Mouse (Mus musculus) embryonic facial prominence, embryonic 11.5 days (tissue): ENCODE measurements around the gene Jmjd8. TPM values are rescaled to one million over a fixed set of nuclear protein-coding genes. Genes with fewer than 3 reads are reported as not detected.

Source experiments
- ATAC-seq: fragments of 200-750 bp; cut with Nextera tagmentation; replicated peaks from 2 replicates; pipeline ENCODE4 v1.8.0; 2017; ENCODE audit warnings: low read depth; ENCODE audit not compliant: insufficient number of reproducible peaks, low FRiP score, low TSS enrichment
- DNase-seq: peaks from one replicate; pipeline ENCODE4 v3.0.0-alpha.2; 2015; ENCODE audit warnings: low spot score
- H3K27ac ChIP-seq: fragments of 300-500 bp; sonication (generic); replicated peaks from 2 replicates; pipeline ENCODE4 v1.5.1; 2014; ENCODE audit warnings: mild to moderate bottlenecking, low read depth, low read length, control low read depth
- H3K27me3 ChIP-seq: fragments of 300-500 bp; sonication (generic); 2 replicates; pipeline ENCODE4 v1.6.1; 2014; ENCODE audit warnings: mild to moderate bottlenecking, low read length, moderate library complexity, mixed read lengths; ENCODE audit not compliant: control insufficient read depth, insufficient read depth
- H3K36me3 ChIP-seq: fragments of 300-500 bp; sonication (generic); replicated peaks from 2 replicates; pipeline ENCODE4 v1.6.1; 2014; ENCODE audit warnings: low read depth, mild to moderate bottlenecking, low read length, moderate library complexity, mixed read lengths; ENCODE audit not compliant: control insufficient read depth, insufficient read depth
- H3K4me1 ChIP-seq: fragments of 300-500 bp; sonication (generic); 2 replicates; pipeline ENCODE4 v1.6.1; 2014; ENCODE audit warnings: low read length, mixed read lengths; ENCODE audit not compliant: control insufficient read depth, insufficient read depth
- H3K4me2 ChIP-seq: fragments of 300-500 bp; sonication (generic); 2 replicates; pipeline ENCODE4 v1.6.1; 2014; ENCODE audit warnings: low read depth, mild to moderate bottlenecking, control low read depth, low read length, moderate library complexity
- H3K4me3 ChIP-seq: fragments of 300-500 bp; sonication (generic); 2 replicates; pipeline ENCODE4 v1.5.1; 2014; ENCODE audit warnings: low read depth, low read length, control low read depth
- H3K9ac ChIP-seq: fragments of 300-500 bp; sonication (generic); replicated peaks from 2 replicates; pipeline ENCODE4 v1.6.1; 2014; ENCODE audit warnings: mild to moderate bottlenecking, control low read depth, low read length
- H3K9me3 ChIP-seq: fragments of 300-500 bp; sonication (generic); replicated peaks from 2 replicates; pipeline ENCODE4 v1.6.1; 2016; ENCODE audit warnings: mild to moderate bottlenecking, low read length, inconsistent platforms, mixed read lengths; ENCODE audit not compliant: control insufficient read depth
- WGBS: fragments of 180-500 bp; shearing (Covaris S2); extraction: QIAGEN DNeasy Blood & Tissue Kit; methylation state at CpG from one replicate; pipeline ENCODE4 v1.1.7; 2014; 5-methylcytosine and 5-hydroxymethylcytosine counted together
- polyA plus RNA-seq: library from polyadenylated mRNA; unstranded; fragments of >200 nt; fragmentation: Nextera tagmentation; extraction: Ambion mirVana; gene quantifications from 2 replicates; pipeline ENCODE4 v1.2.1, GENCODE M21; 2014

The Jmjd8 gene
- polyA plus RNA-seq, 1 experiment from 2014 or later, result 42.0 TPM

DNA sequence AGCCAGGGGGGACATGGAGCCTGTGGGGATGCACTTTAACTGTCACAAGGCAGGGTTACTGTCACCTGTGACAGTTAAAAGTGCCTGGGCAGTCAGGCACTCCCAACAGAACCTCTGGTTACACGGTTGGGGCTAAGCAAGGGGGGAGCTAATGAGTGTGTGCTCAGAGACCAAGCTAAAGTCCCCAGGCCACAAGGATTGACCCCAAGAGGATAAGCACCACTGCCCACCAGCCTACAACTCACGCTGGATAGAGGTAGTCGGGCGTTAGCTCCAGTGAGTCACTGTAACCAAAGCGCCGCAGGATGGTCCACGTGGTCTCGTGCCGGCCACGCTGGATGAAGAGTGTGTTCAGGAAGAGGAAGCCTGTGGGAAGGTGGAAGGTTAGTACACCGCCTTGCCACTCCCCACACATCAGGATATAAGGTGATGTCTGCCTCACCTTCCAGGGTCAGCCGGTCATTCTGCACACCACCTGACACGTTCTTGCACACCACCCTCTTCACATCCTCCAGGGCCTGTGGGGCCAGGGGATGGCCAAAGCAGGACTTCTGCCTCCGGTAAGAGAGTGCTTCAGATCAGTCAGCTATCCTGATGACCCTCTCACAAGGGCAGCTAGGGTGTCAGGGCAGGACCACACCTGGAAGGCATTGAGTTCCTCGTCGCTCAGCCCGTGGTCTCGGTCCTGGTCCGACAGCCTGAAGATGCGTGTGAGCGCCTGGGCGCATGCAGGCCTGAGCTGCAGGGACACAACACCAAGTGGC is 12.6 kb downstream of the Jmjd8 start, which contains the start of gene Gm20683:
Gene Gm20683 (minus strand): TSS at position 647 of the 764 bp plus-strand sequence.
- Histone ChIP-seq H3K4me1 (peaks cover 10% of the 10 kb centered on the region), H3K9me3 (no peaks in the 10 kb centered on the region), H3K36me3 (peaks cover 14% of the 10 kb centered on the region), H3K27ac (no peak within 1 kb of the TSS), H3K4me2 (no peak within 1 kb of the TSS), H3K9ac (no peak within 1 kb of the TSS), H3K27me3 (no peaks in the 10 kb centered on the region), H3K4me3 (no peak within 1 kb of the TSS)
- 93% methylated on average over 22 of the region's 22 CpGs for WGBS
- DNase-seq (no peak), ATAC-seq (no peak)

- Histone ChIP-seq H3K4me2 (no peak overlapping the region), H3K4me1 (peaks cover 3% of the 10 kb centered on the region), H3K27me3 (no peaks in the 10 kb centered on the region), H3K27ac (no peak overlapping the region), H3K9ac (no peak overlapping the region), H3K36me3 (peaks cover 14% of the 10 kb centered on the region), H3K9me3 (no peaks in the 10 kb centered on the region), H3K4me3 (no peak overlapping the region)
- ATAC-seq, result no peak
- no peak for DNase-seq
- WGBS, result 84% methylated on average over 3 of the region's 3 CpGs
These were observed 13.8 kb downstream of the Jmjd8 start for GRCm38 (mm10) chr17:25842509-25842908.

- H3K27ac ChIP-seq, result no peak overlapping the region
- 93% methylated on average over 4 of the region's 4 CpGs for WGBS
- no peaks in the 10 kb centered on the region for H3K9me3 ChIP-seq
- H3K27me3 ChIP-seq, result no peaks in the 10 kb centered on the region
- no peak overlapping the region; the same call in 1 of the 2 replicates for H3K4me2 ChIP-seq
- H3K9ac ChIP-seq, result peak overlapping the region; percentile 20; the same call in 1 of the 2 replicates
- peaks cover 3% of the 10 kb centered on the region for H3K4me1 ChIP-seq
- ATAC-seq, result no peak
- DNase-seq, result no peak
- H3K36me3 ChIP-seq, result peaks cover 14% of the 10 kb centered on the region
- H3K4me3 ChIP-seq, result no peak overlapping the region
These were observed 14.5 kb downstream of the Jmjd8 start for GRCm38 (mm10) chr17:25843122-25843521.

DNA sequence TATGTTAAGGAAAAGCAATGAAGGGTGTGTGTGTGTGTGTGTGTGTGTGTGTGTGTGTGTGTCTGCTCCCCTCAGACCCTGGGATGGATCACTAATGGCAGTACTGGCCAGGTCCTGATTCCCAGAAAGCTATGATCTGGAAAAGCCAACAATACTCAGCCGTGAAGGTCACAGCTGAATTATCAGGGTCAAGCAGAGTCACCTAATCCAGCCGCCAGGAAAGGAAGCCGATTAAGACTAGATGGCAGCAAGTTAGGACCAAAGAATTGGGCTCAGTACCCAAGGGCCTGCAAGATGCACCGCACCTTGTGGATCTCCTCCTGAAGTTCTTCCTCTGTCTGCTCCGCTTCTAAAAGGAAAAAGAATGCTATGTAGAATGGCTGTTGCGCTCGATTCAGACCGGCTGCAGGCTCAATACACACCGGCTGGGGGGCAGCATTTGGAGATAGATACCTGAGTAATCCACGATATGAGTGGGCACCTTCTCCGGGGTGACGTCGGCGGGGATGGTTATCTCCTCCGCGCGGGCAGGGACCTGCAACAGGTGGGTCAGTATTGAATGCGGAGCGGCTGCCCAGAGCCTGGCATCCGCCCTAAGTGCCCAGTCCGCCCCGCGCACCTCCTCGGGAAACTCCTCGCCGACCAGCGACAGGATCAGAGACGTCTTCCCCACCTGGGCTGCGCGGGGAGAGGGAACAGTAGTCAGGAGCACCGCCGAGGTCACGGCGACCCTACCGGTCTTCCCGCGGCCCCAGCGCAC is 15.1 kb downstream of the Jmjd8 start:
- ATAC-seq, result peak; percentile 2; the same call in 1 of the 2 replicates
- Histone ChIP-seq H3K9ac (peak overlapping the region; percentile 82), H3K36me3 (peaks cover 16% of the 10 kb centered on the region), H3K9me3 (no peaks in the 10 kb centered on the region), H3K4me1 (peaks cover 3% of the 10 kb centered on the region), H3K27ac (peak overlapping the region; percentile 47; the same call in 1 of the 2 replicates), H3K4me2 (peak overlapping the region; percentile 89), H3K27me3 (no peaks in the 10 kb centered on the region), H3K4me3 (peak overlapping the region; percentile 84)
- DNase-seq, result no peak
- 3% methylated on average over 36 of the region's 38 CpGs for WGBS

- DNase-seq (peak; percentile 97), ATAC-seq (peak; percentile 93)
- Histone ChIP-seq H3K4me3 (peak within 1 kb of the TSS; percentile 84), H3K9ac (peak within 1 kb of the TSS; percentile 82), H3K9me3 (no peaks in the 10 kb centered on the region), H3K4me1 (peaks cover 3% of the 10 kb centered on the region), H3K27me3 (no peaks in the 10 kb centered on the region), H3K36me3 (peaks cover 14% of the 10 kb centered on the region), H3K4me2 (peak within 1 kb of the TSS; percentile 89), H3K27ac (peak within 1 kb of the TSS; percentile 47; the same call in 1 of the 2 replicates)
- under 1% methylated on average over 20 of the region's 21 CpGs for WGBS
These were observed 15.8 kb downstream of the Jmjd8 start, which contains the start of gene Rhot2 for GRCm38 (mm10) chr17:25844396-25844901. Gene Rhot2, minus strand, starts transcription at chr17:25844851.

- 94% methylated on average over 6 of the region's 6 CpGs for WGBS
- H3K4me1 ChIP-seq, result peaks cover 9% of the 10 kb centered on the region
- H3K36me3 ChIP-seq, result no peaks in the 10 kb centered on the region
- H3K4me3 ChIP-seq, result peak overlapping the region; percentile 54; the same call in 1 of the 2 replicates
- DNase-seq, result no peak
- ATAC-seq, result no peak
- H3K27me3 ChIP-seq, result no peaks in the 10 kb centered on the region
- H3K4me2 ChIP-seq, result peak overlapping the region; percentile 81; the same call in 1 of the 2 replicates
- H3K9ac ChIP-seq, result peak overlapping the region; percentile 75
- no peak overlapping the region for H3K27ac ChIP-seq
- no peaks in the 10 kb centered on the region for H3K9me3 ChIP-seq
These were observed 31.6 kb downstream of the Jmjd8 start for GRCm38 (mm10) chr17:25860229-25860628.

DNA sequence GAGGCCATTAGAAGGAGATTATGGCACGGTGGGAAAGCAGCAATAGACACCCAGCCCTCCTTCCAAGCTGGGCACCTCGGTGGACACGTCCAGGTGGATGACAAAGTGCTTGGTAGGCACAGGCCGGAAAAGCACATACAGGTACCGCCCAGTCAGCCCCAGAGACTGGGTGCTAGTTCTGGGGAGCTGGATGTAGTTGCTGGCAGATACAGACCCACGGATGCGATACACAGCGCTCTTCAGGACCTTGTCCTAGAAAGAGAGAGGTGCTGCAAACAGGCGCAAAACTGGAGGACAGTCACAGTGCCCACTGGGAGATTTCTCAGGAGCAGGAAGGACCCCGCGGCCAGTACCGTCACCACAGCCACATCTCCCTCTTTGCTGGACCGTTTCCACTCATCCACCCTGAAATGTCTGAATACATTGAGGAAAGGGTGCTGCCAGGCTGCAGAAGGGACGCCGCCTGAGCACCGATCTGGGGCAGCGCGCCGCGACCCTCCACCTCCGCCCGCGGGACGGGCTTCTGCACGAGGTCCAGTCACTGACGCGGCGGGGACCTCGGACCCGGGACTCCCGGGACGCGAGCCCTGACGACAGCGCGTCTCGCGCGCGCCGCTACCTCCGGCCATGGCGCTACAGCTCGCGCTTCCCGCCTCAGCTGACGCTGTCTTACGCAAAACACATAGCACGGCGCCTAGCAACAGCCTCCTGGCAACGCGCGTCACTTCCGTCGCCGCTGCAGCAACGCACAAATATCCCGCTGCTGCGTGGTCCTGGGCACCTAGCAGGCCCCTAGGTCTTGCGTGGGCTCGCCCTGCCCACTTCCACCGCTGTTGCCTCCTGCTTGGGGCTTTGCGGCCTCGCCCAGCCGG is 32.4 kb downstream of the Jmjd8 start, which contains the start of gene Wdr90:
Gene Wdr90 (minus strand): TSS at position 670 of the 872 bp plus-strand sequence.
- no peaks in the 10 kb centered on the region for H3K9me3 ChIP-seq
- WGBS, result 4% methylated on average over 65 of the region's 65 CpGs
- peak within 1 kb of the TSS; percentile 81 for H3K4me2 ChIP-seq
- DNase-seq, result peak; percentile 96
- ATAC-seq, result peak; percentile 90
- H3K4me3 ChIP-seq, result peak within 1 kb of the TSS; percentile 54
- no peaks in the 10 kb centered on the region for H3K36me3 ChIP-seq
- peaks cover 9% of the 10 kb centered on the region for H3K4me1 ChIP-seq
- peak within 1 kb of the TSS; percentile 76 for H3K27ac ChIP-seq
- H3K9ac ChIP-seq, result peak within 1 kb of the TSS; percentile 75
- no peaks in the 10 kb centered on the region for H3K27me3 ChIP-seq
